Mouse (Mus musculus) CH12.LX (cell line): ENCODE measurements at regions not wholly inside any gene's neighbourhood (a gene's known extent, or its start where the extent isn't known, plus 50 kb on each side); places are given as distances from the start of the nearest gene placed in this dataset.

Experiments
- DNase-seq: peaks from one replicate; pipeline ENCODE4 v3.0.0-alpha.2; 2013; ENCODE audit errors: extremely low read depth
- H3K27ac ChIP-seq: 2 replicates; pipeline ENCODE4 v1.5.1; 2012; ENCODE audit warnings: low read depth, mild to moderate bottlenecking, control low read depth, moderate library complexity; ENCODE audit not compliant: insufficient read depth
- H3K27me3 ChIP-seq: replicated peaks from 2 replicates; pipeline ENCODE3; 2012; ENCODE audit warnings: inconsistent platforms
- H3K36me3 ChIP-seq, 2 experiments: replicated peaks in 1 of 2; 2 replicates each; pipeline versions ENCODE3 to v1.6.1; 2012; ENCODE audit warnings: inconsistent platforms in 1 of 2, low read length in 1 of 2, mild to moderate bottlenecking in 1 of 2, mixed read lengths in 1 of 2, moderate library complexity in 1 of 2; ENCODE audit not compliant: control insufficient read depth in 1 of 2, insufficient read depth in 1 of 2
- H3K4me1 ChIP-seq, 2 experiments: 2 replicates each; pipeline ENCODE4 v1.6.1; 2012; ENCODE audit warnings: inconsistent platforms in 1 of 2, moderate library complexity in 1 of 2; ENCODE audit not compliant: insufficient read depth in 2 of 2, control insufficient read depth in 1 of 2
- H3K4me2 ChIP-seq: 2 replicates; pipeline ENCODE4 v1.6.1; 2012; ENCODE audit warnings: low read depth, mild to moderate bottlenecking, control low read depth; ENCODE audit not compliant: poor library complexity, insufficient read depth, severe bottlenecking
- H3K4me3 ChIP-seq, 3 experiments: fragments of 150-350 bp in 1 of 3; sonication (generic) in 1 of 3; replicated peaks in 1 of 3; 2 replicates each; pipeline versions ENCODE3 to v1.5.1; 2011 to 2012; ENCODE audit warnings: low read depth in 2 of 3, low read length in 2 of 3, mild to moderate bottlenecking in 2 of 3, moderate library complexity in 2 of 3, control low read depth in 1 of 3, improper control_type of control experiment in 1 of 3, inconsistent platforms in 1 of 3, mixed read lengths in 1 of 3; ENCODE audit not compliant: poor library complexity in 1 of 3
- H3K79me2 ChIP-seq: replicated peaks from 2 replicates; pipeline ENCODE4 v1.6.1; 2012; ENCODE audit warnings: mild to moderate bottlenecking, moderate library complexity; ENCODE audit not compliant: control insufficient read depth, poor library complexity, insufficient read depth, severe bottlenecking; ENCODE audit errors: extremely low read depth
- H3K9ac ChIP-seq: 2 replicates; pipeline ENCODE4 v1.6.1; 2012; ENCODE audit warnings: low read depth, mild to moderate bottlenecking, control low read depth, moderate library complexity; ENCODE audit not compliant: insufficient read depth
- H3K9me3 ChIP-seq: replicated peaks from 2 replicates; pipeline ENCODE3; 2012; ENCODE audit warnings: low read length, inconsistent platforms, mixed read lengths
- BHLHE40 ChIP-seq: IDR thresholded peaks from 2 replicates; pipeline ENCODE4 v1.6.1; 2011; ENCODE audit warnings: mild to moderate bottlenecking, low read depth, low read length, improper control_type of control experiment
- CHD1 ChIP-seq: IDR thresholded peaks from 2 replicates; pipeline ENCODE4 v1.6.1; 2012; ENCODE audit warnings: low read depth, low read length, improper control_type of control experiment, inconsistent platforms
- CHD2 ChIP-seq: IDR thresholded peaks from 2 replicates; pipeline ENCODE4 v1.6.1; 2011; ENCODE audit warnings: low read length, improper control_type of control experiment
- E2F4 ChIP-seq: IDR thresholded peaks from 2 replicates; pipeline ENCODE4 v1.6.1; 2011; ENCODE audit warnings: low read depth, low read length, improper control_type of control experiment; ENCODE audit not compliant: insufficient replicate concordance
- ELF1 ChIP-seq: IDR thresholded peaks from 2 replicates; pipeline ENCODE4 v1.6.1; 2014; ENCODE audit warnings: low read depth, mild to moderate bottlenecking, inconsistent platforms, low read length, improper control_type of control experiment
- ETS1 ChIP-seq: conservative IDR thresholded peaks from 2 replicates; pipeline ENCODE4 v1.6.1; 2012; ENCODE audit warnings: low read depth, mild to moderate bottlenecking, inconsistent platforms, low read length, improper control_type of control experiment, moderate library complexity
- GABPA ChIP-seq: IDR thresholded peaks from 2 replicates; pipeline ENCODE4 v1.6.1; 2012; ENCODE audit warnings: low read depth, low read length, improper control_type of control experiment, inconsistent platforms; ENCODE audit not compliant: insufficient replicate concordance
- HCFC1 ChIP-seq: IDR thresholded peaks from 2 replicates; pipeline ENCODE4 v1.6.1; 2012; ENCODE audit warnings: low read depth, mild to moderate bottlenecking, inconsistent platforms, low read length, improper control_type of control experiment
- IRF4 ChIP-seq: IDR thresholded peaks from 2 replicates; pipeline ENCODE4 v1.6.1; 2014; ENCODE audit warnings: low read depth, mild to moderate bottlenecking, inconsistent platforms, low read length, improper control_type of control experiment
- JUN ChIP-seq: IDR thresholded peaks from 2 replicates; pipeline ENCODE4 v1.6.1; 2011; ENCODE audit warnings: low read depth, mild to moderate bottlenecking, low read length, improper control_type of control experiment, moderate library complexity; ENCODE audit not compliant: insufficient read depth
- JUND ChIP-seq: conservative IDR thresholded peaks from 2 replicates; pipeline ENCODE4 v1.6.1; 2011; ENCODE audit warnings: low read depth, low read length, improper control_type of control experiment
- MEF2A ChIP-seq: IDR thresholded peaks from 2 replicates; pipeline ENCODE4 v1.6.1; 2014; ENCODE audit warnings: low read depth, mild to moderate bottlenecking, inconsistent platforms, low read length, improper control_type of control experiment, borderline replicate concordance
- MYC ChIP-seq: IDR thresholded peaks from 2 replicates; pipeline ENCODE4 v1.6.1; 2011; ENCODE audit warnings: low read depth, mild to moderate bottlenecking, improper control_type of control experiment, low read length
- NELFE ChIP-seq: IDR thresholded peaks from 2 replicates; pipeline ENCODE4 v1.6.1; 2011; ENCODE audit warnings: low read depth, low read length, improper control_type of control experiment
- PAX5 ChIP-seq: IDR thresholded peaks from 2 replicates; pipeline ENCODE4 v1.6.1; 2012; ENCODE audit warnings: low read length, inconsistent platforms, mixed read lengths
- POLR2A ChIP-seq: IDR thresholded peaks from 2 replicates; pipeline ENCODE4 v1.6.1; 2011; ENCODE audit warnings: low read depth, mild to moderate bottlenecking, improper control_type of control experiment, low read length
- SIN3A ChIP-seq: IDR thresholded peaks from 2 replicates; pipeline ENCODE4 v1.6.1; 2012; ENCODE audit warnings: low read length, improper control_type of control experiment, inconsistent platforms
- TBP ChIP-seq: conservative IDR thresholded peaks from 2 replicates; pipeline ENCODE4 v1.6.1; 2011; ENCODE audit warnings: low read depth, low read length, improper control_type of control experiment
- ZC3H11A ChIP-seq: IDR thresholded peaks from 2 replicates; pipeline ENCODE4 v1.6.1; 2012; ENCODE audit warnings: low read depth, mild to moderate bottlenecking, inconsistent platforms, low read length, improper control_type of control experiment
- ZKSCAN1 ChIP-seq: IDR thresholded peaks from 2 replicates; pipeline ENCODE4 v1.6.1; 2012; ENCODE audit warnings: low read depth, inconsistent platforms, low read length, improper control_type of control experiment, borderline replicate concordance
- dilution Hi-C: fragments of 300-500 bp; cut with MboI; formaldehyde crosslinking; loops from 2 replicates; pipeline ENCODE4 v1.14.3; 2020; ENCODE audit warnings: low sequenced_read_pairs; ENCODE audit not compliant: extremely low pct_unique_long_range_greater_than_20kb, extremely low pct_ligation_motif_present
- in situ Hi-C: fragments of 300-500 bp; cut with MboI; formaldehyde crosslinking; loops from 3 replicates; pipeline ENCODE4 v1.14.3; 2019; ENCODE audit warnings: low sequenced_read_pairs, low pct_ligation_motif_present, low pct_unique_long_range_greater_than_20kb, mixed read lengths

GRCm38 (mm10) chr17:62470739-62471138 is 410.4 kb downstream of the Efna5 start:
- Histone ChIP-seq H3K79me2 (no peaks in the 10 kb centered on the region), H3K27ac (no peak overlapping the region), H3K4me1 (no peaks in the 10 kb centered on the region), H3K27me3 (no peaks in the 10 kb centered on the region), H3K4me3 (no peak overlapping the region), H3K4me2 (no peak overlapping the region), H3K36me3 (no peaks in the 10 kb centered on the region), H3K9ac (no peak overlapping the region), H3K9me3 (peaks cover 38% of the 10 kb centered on the region)
- in situ Hi-C loops: no loop called here
- dilution Hi-C loops: no loop called here
- DNase-seq: no peak
- TF ChIP-seq E2F4: no peak
- no peak for TF ChIP-seq PAX5
- TF ChIP-seq TBP: no peak
- no peak for TF ChIP-seq CHD2
- TF ChIP-seq MYC: no peak
- no peak for TF ChIP-seq ZC3H11A
- TF ChIP-seq BHLHE40: no peak
- no peak for TF ChIP-seq CHD1

GRCm38 (mm10) chr17:62469367-62469766 is 411.8 kb downstream of the Efna5 start:
- Histone ChIP-seq H3K9me3 (peaks cover 44% of the 10 kb centered on the region), H3K4me3 (no peak overlapping the region), H3K36me3 (no peaks in the 10 kb centered on the region), H3K9ac (no peak overlapping the region), H3K27ac (no peak overlapping the region), H3K4me1 (no peaks in the 10 kb centered on the region), H3K27me3 (no peaks in the 10 kb centered on the region), H3K4me2 (no peak overlapping the region), H3K79me2 (no peaks in the 10 kb centered on the region)
- TF ChIP-seq HCFC1 (no peak), POLR2A (no peak), PAX5 (no peak), ELF1 (no peak), ZC3H11A (no peak), IRF4 (no peak), JUND (no peak), NELFE (no peak), JUN (no peak), GABPA (no peak), CHD1 (no peak), MEF2A (no peak), ZKSCAN1 (no peak), SIN3A (no peak), ETS1 (no peak)
- dilution Hi-C loops: no loop called here
- DNase-seq: no peak
- in situ Hi-C loops: no loop called here
